Mouse (Mus musculus): ENCODE results near the gene Cgrrf1.

Gene Cgrrf1

DNA sequence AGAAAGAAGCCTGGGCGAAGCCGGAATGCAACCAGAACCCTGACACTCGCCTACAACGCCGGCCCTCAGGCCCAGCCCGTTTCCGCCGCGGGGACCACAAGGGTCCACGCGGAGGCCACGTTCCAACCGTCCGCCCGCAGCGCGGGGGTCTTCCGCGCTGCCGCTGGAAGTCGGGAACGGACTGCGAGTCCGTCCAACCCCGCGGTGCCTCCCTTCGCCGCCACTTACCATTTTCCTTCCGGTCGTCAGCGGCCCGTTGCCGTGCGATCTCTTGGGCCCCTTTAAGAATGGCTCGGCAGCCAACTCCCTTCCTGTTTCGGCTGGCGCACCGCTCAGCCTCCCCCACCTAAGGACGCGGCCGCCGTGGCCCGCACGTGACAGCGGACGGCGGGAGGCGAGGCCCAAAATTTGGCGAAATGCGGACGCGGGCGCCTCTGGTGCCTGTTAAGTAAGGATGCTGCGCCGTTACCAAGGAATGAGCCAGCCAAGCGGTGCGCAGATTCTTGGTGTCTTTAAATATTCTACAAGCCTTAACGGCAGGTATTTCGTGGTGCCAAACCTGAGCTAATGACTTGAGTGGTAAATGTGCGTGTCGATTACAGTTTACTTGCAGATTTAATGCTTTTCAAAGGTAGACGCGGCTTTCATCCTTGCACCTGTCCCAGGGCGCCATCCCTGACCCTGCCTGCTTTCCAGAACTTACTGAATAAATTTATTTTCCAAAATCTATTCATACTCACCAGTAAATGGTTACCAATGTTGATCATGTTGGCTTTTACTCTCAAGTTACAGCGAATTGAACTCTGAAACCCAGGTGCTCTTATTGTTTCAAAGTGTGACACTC, 9.8 kb upstream of the Cgrrf1 start, which contains the start of gene Gmfb:
TSS of gene Gmfb (minus strand) at position 370 of the 844 bp plus-strand sequence.
- DNase-seq (ENCODE audit: low spot score in 2 of 2), result peak; percentile 89 to 96

DNA sequence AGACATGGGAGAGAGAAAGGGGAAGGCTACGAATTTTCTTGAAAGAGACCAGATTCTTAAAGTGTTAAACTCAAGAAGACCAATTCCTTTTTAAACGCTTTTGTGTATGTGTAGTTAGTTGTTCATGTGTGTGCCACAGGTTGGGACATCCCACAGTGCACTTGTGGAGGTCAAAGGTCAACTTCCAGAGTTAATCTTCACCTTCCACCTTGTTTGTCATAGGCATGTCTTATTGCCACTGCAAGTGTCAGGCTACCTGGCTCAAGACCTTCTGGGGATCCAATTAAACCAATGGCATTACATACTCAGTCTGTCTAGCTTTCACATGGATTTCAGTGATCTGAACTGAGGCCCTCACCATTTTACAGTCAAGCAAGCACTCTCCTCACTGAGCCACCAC, 7.9 kb upstream of the Cgrrf1 start:
- no peak for DNase-seq (ENCODE audit: low spot score in 2 of 2)

DNA sequence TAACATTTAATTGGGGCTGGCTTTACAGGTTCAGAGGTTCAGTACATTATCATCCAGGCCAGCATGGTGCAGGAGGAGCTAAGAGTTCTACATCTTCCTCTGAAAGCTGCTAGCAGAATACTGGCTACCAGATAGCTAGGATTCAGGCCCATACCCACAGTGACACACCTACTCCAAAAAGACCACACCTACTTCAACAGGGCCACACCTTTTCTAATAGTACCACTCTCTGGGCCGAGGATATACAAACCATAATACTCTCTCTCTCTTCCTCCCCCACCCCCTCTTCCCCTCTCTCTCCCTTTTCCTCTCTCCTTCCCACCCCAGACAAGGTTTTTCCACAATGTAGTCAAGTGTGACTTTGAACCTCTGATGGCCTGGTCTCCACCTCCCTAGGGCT, 4.5 kb upstream of the Cgrrf1 start:
- no peak for DNase-seq (ENCODE audit: low spot score in 2 of 2)

DNA sequence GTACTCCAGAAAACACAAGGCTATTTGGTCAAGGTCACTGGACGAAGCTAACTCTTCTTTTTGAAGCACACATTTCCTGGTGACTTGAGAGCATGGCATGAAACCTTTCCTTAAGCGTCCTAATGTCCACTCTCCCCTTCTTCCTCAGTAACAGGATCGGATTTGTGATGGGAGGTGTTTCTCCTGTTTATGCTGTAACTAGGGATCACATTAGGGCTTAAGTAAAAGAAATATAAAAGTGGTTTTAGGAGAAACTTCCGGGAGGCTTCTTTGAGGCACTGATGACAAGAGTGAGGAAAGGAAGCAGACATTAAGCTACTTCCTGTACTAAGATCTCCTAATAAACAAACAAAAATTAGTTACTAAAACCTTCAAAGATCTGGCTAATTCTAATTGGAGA, 630 bp upstream of the Cgrrf1 start:
- DNase-seq (ENCODE audit: low spot score in 2 of 2), result no peak

DNA sequence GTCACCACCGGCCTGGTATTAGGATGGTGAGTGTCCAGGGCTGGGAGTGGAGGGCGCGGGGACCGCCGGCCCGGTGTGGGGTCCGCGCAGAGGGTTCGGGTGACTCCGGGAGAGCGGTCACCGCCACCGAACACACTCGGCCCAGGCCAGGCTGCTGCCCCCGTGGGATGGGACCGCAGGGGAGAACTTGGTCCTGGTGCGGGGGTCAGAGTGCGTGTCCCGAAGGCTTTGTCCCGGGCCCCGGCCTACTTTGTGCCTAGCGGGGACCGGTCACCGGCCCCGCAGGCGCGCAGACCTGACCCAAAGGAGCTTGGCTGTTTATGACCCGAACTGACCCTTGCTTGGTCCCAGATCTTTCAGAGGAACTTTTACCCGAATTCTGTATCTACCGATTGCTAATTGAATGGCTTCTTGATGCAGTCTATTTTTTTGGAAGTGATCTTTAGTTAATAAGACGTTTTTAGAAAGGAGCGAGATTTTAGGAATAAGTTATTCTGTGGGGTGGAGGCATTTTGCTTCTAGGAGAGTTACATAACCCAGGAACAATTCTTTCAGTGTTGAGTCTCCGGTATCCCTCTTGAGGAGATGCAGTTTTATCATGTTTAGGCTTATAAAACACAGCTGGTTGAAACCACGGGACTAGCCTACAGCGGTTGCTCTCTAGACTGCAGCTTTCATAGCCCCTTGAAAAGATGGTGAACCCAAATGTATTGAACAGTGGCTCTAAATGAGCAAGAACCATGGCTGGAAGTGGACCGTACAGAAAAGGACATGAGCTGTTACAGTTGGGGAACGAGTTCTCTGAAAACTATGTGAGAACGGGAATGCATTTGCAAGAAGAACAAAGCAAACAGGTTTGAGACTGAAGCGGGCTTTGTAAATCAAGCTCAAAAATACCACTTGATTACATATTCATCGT, 688 bp downstream of the Cgrrf1 start:
- no peak for DNase-seq (ENCODE audit: low spot score in 2 of 2)

GRCm38 (mm10) chr14:46839326-46839725, 7.4 kb downstream of the Cgrrf1 start:
- no peak for DNase-seq (ENCODE audit: low spot score in 2 of 2)

GRCm38 (mm10) chr14:46845706-46846105, 13.8 kb downstream of the Cgrrf1 start:
- DNase-seq (ENCODE audit: low spot score in 2 of 2), result no peak

DNA sequence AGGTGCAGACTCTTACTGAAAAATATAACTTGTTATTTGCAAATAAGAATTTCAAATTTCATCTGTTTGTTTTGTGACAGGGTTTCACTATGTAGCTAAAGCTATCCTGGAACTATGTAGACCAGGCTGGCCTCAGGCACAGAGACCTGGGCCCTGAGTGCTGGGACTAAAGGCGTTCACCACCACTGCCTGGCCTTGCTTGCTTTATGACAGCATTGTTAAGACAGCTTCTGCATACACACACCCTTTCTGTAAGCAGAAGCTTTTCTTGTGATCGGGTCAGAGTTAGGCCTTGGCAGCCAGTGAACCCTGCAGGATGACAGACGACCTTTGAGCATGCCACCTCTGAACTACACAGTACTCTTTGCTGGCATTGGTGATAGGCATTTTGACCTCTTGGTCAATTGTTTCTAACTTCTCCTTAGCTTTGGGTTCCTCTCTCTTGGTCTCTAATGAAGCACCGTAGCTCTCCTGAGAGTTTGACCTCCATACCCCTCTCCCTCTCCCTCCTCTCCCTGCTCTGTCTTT, 16.2 kb downstream of the Cgrrf1 start:
- no peak for DNase-seq (ENCODE audit: low spot score in 2 of 2)

GRCm38 (mm10) chr14:46848736-46849135, 16.8 kb downstream of the Cgrrf1 start:
- DNase-seq (ENCODE audit: low spot score in 2 of 2), result no peak

- no peak for DNase-seq (ENCODE audit: low spot score in 2 of 2)
Observed at GRCm38 (mm10) chr14:46849769-46850168, 17.8 kb downstream of the Cgrrf1 start.

- no peak for DNase-seq (ENCODE audit: low spot score in 2 of 2)
Observed at GRCm38 (mm10) chr14:46853677-46854076, 21.8 kb downstream of the Cgrrf1 start.

DNA sequence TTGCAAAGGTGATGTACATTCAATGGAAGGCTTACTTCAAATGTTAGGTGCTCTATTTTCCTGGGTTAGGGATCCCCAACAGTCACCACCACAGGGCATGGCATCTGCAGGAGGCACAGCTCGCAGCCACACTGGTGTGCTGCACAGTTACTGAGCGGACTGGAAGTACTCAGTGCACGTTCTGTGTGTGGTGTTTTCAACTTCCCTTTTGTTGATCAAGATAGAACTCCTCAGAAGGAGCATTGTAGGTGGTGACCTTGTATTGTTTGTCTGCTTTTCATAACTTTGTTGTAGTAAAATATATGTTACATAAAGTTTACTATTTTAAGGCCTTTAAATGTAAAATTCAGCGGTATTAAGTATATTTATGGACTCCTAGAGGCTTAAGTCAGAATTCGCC, 31.0 kb downstream of the Cgrrf1 start:
- no peak for DNase-seq (ENCODE audit: low spot score in 2 of 2)

DNA sequence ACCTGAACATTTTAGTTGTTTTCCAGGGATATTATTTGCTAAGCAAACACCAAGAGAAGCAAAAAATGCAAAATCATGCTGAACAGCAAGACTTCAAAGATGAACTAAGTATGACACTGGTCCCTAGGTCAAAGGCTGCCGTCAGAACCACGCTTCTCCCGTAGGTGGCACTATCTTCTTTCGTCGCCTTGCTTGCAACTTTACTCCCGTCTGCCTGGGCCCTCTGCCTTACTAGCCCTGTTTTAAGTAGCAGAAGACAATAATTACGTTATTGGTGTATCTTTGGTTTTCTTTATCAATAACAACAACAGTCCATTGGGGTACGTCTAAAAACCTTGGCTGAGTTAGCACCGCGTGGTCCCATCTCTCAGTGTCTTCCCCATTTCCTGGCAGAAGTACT, 49.0 kb downstream of the Cgrrf1 start:
- peak in 1 of 2 experiments; percentile 41 for DNase-seq (ENCODE audit: low spot score in 2 of 2)

DNA sequence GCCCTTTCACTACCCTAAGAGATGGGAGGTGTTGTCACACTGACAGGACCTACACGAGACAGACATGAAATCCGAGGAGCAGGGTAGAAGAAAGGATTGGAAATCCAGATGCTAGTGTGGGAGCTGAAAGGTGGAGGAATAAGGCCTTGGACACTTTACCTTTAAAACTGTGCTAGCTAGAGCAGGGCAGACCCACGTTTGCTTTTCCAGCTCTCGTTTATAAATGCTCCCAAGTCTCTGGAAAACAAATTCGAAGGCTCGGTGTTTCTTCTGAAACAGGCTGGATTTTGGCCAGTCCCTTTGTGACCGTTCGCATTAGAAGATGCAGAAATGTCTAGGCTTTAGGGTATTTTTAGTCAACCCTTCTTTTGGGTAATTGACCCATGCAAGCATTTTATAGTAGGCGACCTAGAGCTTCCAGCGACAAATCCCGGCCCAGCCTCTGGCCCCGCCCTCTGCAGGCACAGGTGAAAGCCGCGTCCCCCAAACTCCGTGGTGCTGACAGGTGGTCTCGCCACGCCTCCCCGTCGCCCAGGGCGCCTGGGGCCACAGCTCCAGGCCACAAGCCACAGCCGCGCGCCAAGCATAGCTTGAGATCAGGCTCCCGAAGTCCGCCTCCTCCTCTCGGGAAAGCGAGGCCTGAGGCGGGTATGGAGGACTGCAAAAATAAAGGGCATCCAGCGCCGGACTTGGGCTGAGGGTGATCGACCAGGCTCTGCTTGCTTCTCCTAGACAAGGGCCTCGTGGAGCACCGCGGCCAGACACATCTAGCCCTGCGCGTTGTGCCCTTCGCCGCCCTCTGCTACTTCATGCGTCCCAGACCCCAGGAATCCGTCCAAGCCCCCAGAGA, 49.9 kb downstream of the Cgrrf1 start:
- no peak for DNase-seq (ENCODE audit: low spot score in 2 of 2)

GRCm38 (mm10) chr14:46882431-46883067, 50.6 kb downstream of the Cgrrf1 start, which contains the start of gene Samd4:
Samd4 (plus strand) TSS chr14:46882854.
- peak in 1 of 2 experiments; percentile 18 for DNase-seq (ENCODE audit: low spot score in 2 of 2)

DNA sequence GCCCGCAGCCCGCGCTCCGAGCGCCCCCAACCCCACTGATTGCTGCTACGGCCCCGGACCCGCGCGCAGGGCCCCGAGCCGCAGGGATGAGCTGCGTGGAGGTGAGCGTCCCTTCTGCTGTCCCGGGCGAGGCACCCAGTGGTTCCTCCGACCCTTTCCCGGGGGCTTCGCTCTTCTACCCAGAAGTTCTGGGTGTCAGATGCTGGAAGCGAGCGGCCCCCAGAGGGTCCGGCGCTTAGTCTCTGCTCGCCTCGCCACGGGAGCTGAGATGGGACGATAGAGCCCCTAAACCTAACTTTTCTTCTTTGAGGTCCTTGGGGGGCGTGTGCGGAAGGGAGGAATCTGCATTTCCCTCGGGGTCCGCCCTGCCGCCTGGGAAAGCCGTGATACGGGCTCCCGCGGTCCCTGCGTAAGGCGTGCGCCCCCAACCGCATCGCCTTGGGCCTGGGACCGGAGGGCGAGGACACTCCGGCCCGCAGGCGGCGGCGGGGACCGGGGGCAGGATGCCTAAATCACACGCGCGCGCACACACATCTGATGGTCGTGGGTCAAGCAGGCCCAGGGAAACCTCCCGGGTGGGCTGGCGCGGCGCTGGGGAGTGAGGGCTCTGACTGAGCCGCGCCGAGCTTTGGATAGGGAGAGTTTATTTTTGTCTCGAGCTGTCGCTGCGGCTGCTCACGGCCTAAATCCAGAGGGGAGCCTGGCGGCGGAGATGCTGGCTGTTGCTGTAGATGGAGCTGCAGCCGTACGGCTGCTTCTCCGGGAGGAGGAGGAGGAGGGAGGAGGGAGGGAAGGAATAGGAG, 51.3 kb downstream of the Cgrrf1 start:
- no peak for DNase-seq (ENCODE audit: low spot score in 2 of 2)

- DNase-seq (ENCODE audit: low spot score in 2 of 2), result no peak
Observed at GRCm38 (mm10) chr14:46883871-46884441, 52.0 kb downstream of the Cgrrf1 start.

DNA sequence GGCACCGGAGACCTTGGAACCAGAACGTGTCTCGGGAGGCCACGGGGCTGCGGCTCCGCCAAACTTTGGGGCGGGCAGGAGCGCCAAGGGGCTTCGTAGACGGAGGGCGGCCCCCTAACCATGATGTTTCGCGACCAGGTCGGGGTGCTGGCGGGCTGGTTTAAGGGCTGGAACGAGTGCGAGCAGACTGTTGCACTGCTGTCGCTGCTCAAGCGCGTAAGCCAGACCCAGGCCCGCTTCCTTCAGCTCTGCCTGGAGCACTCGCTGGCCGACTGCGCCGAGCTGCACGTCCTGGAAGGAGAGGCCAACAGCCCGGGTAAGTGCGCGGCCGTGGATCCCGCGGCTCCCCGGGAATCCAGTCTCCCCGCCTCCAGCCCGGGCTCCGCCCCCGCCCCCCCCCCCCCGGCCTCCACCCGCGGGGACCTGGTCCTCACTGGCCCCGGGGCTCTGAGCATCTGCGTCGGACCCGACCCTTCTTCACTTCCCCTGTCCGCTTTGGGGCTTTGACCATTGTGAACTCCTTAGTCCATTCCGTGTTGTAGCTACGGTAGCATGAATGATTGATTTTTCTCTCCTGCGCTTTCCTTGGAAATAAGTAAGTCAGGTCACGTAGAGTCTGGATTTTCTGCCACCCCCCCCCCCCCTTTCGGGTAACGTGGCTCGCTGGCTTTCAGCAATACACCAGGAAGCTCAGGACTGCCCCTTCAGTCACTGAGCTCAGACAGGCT, 52.9 kb downstream of the Cgrrf1 start:
- DNase-seq (ENCODE audit: low spot score in 2 of 2), result no peak

DNA sequence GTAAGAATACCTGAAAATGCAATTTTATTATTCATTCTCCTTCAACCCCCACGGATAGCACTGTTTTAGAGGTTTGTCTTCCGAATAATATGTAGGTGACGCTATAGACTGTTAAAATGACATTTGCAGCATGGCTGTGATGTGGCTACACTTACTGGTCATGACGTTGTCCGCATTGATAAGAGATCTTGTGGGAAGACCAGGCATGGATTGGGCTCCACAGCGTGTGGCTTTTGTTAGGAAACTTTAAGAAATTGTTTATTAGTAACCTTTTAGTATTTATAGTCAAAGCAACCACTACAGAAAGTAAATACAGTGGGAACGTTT, 53.5 kb downstream of the Cgrrf1 start:
- DNase-seq (ENCODE audit: low spot score in 2 of 2), result no peak

Data from spleen, postnatal 14 days (tissue).